Mouse (Mus musculus): ENCODE measurements at regions not wholly inside any gene's neighbourhood (a gene's known extent, or its start where the extent isn't known, plus 50 kb on each side); places are given as distances from the start of the nearest gene placed in this dataset.
A peak's percentile ranks its signal among the peaks of the same experiment; 100 is the strongest.
"Not testable (repeated sequence)": the region's sequence is repeated elsewhere in the genome, so short reads cannot be mapped to it uniquely, and the experiment has no call there.

- DNase-seq (ENCODE audit: low spot score), result not testable (repeated sequence)
These were observed 441.4 kb downstream of the Arl6ip6 start for GRCm38 (mm10) chr2:53632816-53633474.

- no peak for DNase-seq (ENCODE audit: low spot score)
These were observed 416.6 kb downstream of the Rprm start for GRCm38 (mm10) chr2:53668599-53669372.

GRCm38 (mm10) chr2:53680350-53681011, 404.9 kb downstream of the Rprm start:
- DNase-seq (ENCODE audit: low spot score), result no peak

- no peak for DNase-seq (ENCODE audit: low spot score)
These were observed 402.8 kb downstream of the Rprm start for GRCm38 (mm10) chr2:53682599-53682998.

GRCm38 (mm10) chr2:53687281-53687680, 398.1 kb downstream of the Rprm start:
- peak; percentile 6 for DNase-seq (ENCODE audit: low spot score)

GRCm38 (mm10) chr2:53689223-53689880, 396.0 kb downstream of the Rprm start:
- DNase-seq (ENCODE audit: low spot score), result no peak

GRCm38 (mm10) chr2:53691580-53692118, 393.7 kb downstream of the Rprm start:
- DNase-seq (ENCODE audit: low spot score), result no peak

- no peak for DNase-seq (ENCODE audit: low spot score)
These were observed 374.1 kb downstream of the Rprm start for GRCm38 (mm10) chr2:53711213-53711612.

GRCm38 (mm10) chr2:53713106-53713640, 372.2 kb downstream of the Rprm start:
- DNase-seq (ENCODE audit: low spot score), result no peak

GRCm38 (mm10) chr2:53715017-53715416, 370.3 kb downstream of the Rprm start:
- no peak for DNase-seq (ENCODE audit: low spot score)

- no peak for DNase-seq (ENCODE audit: low spot score)
These were observed 362.1 kb downstream of the Rprm start for GRCm38 (mm10) chr2:53723231-53723630.

- no peak for DNase-seq (ENCODE audit: low spot score)
These were observed 356.7 kb downstream of the Rprm start for GRCm38 (mm10) chr2:53728693-53729092.

GRCm38 (mm10) chr2:53730451-53730850, 354.9 kb downstream of the Rprm start:
- no peak for DNase-seq (ENCODE audit: low spot score)

GRCm38 (mm10) chr2:53763486-53763885, 321.9 kb downstream of the Rprm start:
- no peak for DNase-seq (ENCODE audit: low spot score)

- not testable (repeated sequence) for DNase-seq (ENCODE audit: low spot score)
These were observed 303.3 kb downstream of the Rprm start for GRCm38 (mm10) chr2:53782035-53782434.

- not testable (repeated sequence) for DNase-seq (ENCODE audit: low spot score)
These were observed 296.8 kb downstream of the Rprm start for GRCm38 (mm10) chr2:53788599-53788998.

- no peak for DNase-seq (ENCODE audit: low spot score)
These were observed 288.7 kb downstream of the Rprm start for GRCm38 (mm10) chr2:53796605-53797004.

- DNase-seq (ENCODE audit: low spot score), result no peak
These were observed 281.7 kb downstream of the Rprm start for GRCm38 (mm10) chr2:53803666-53804065.

- no peak for DNase-seq (ENCODE audit: low spot score)
These were observed 234.4 kb downstream of the Rprm start for GRCm38 (mm10) chr2:53850815-53851528.

All from urinary bladder, postnatal 14 days (tissue).